Mouse (Mus musculus) intestine, embryonic 14.5 days (tissue): Measurements from ENCODE around the gene Gm20716. TPM values are rescaled to one million over a fixed set of nuclear protein-coding genes. Genes with fewer than 3 reads are reported as not detected.

Experiments used
- ATAC-seq: fragments of 200-750 bp; cut with Nextera tagmentation; replicated peaks from 2 replicates; pipeline ENCODE4 v1.8.0; 2017; ENCODE audit warnings: low read depth, moderate number of reproducible peaks, moderate TSS enrichment, moderate library complexity; ENCODE audit not compliant: low FRiP score, low TSS enrichment
- DNase-seq: peaks from one replicate; pipeline ENCODE4 v3.0.0-alpha.2; 2018; ENCODE audit warnings: low spot score
- H3K27ac ChIP-seq: fragments of 300-500 bp; sonication (generic); 2 replicates; pipeline ENCODE4 v1.5.1; 2014; ENCODE audit warnings: low read depth, mild to moderate bottlenecking, control low read depth
- H3K27me3 ChIP-seq: fragments of 300-500 bp; sonication (generic); replicated peaks from 2 replicates; pipeline ENCODE4 v1.6.1; 2014; ENCODE audit warnings: low read length, control low read depth; ENCODE audit not compliant: control insufficient read depth, insufficient read depth
- H3K36me3 ChIP-seq: fragments of 300-500 bp; sonication (generic); 2 replicates; pipeline ENCODE4 v1.6.1; 2014; ENCODE audit warnings: low read length, control low read depth; ENCODE audit not compliant: control insufficient read depth, insufficient read depth
- H3K4me1 ChIP-seq: fragments of 300-500 bp; sonication (generic); replicated peaks from 2 replicates; pipeline ENCODE4 v1.6.1; 2014; ENCODE audit warnings: low read length, control low read depth, mixed read lengths; ENCODE audit not compliant: control insufficient read depth, insufficient read depth
- H3K4me2 ChIP-seq: fragments of 300-500 bp; sonication (generic); 2 replicates; pipeline ENCODE4 v1.6.1; 2014; ENCODE audit warnings: low read length
- H3K4me3 ChIP-seq: fragments of 300-500 bp; sonication (generic); 2 replicates; pipeline ENCODE4 v1.5.1; 2014; ENCODE audit warnings: low read depth, low read length, control low read depth, mixed read lengths
- H3K9ac ChIP-seq: fragments of 300-500 bp; sonication (generic); 2 replicates; pipeline ENCODE4 v1.6.1; 2014; ENCODE audit warnings: mild to moderate bottlenecking, low read length
- H3K9me3 ChIP-seq: fragments of 300-500 bp; sonication (generic); 2 replicates; pipeline ENCODE4 v1.6.1; 2016; ENCODE audit warnings: low read length, control low read depth; ENCODE audit not compliant: control insufficient read depth
- WGBS: fragments of 180-500 bp; shearing (Covaris S2); extraction: QIAGEN DNeasy Blood & Tissue Kit; methylation state at CpG from one replicate; pipeline ENCODE4 v1.1.7; 2014; 5-methylcytosine and 5-hydroxymethylcytosine counted together
- polyA plus RNA-seq: library from polyadenylated mRNA; unstranded; fragments of >200 nt; fragmentation: Nextera tagmentation; extraction: Ambion mirVana; gene quantifications from 2 replicates; pipeline ENCODE4 v1.2.1, GENCODE M21; 2014

The Gm20716 gene
- polyA plus RNA-seq, 1 experiment from 2014 or later: 23.3 TPM

- Histone ChIP-seq H3K4me3 (no peak overlapping the region), H3K9ac (no peak overlapping the region), H3K27ac (no peak overlapping the region), H3K9me3 (no peaks in the 10 kb centered on the region), H3K36me3 (no peaks in the 10 kb centered on the region), H3K4me1 (no peaks in the 10 kb centered on the region), H3K4me2 (no peak overlapping the region), H3K27me3 (0 out of 2 replicates have a peak, but pooled peaks cover 6% of the 10 kb centered on the region)
- DNase-seq (no peak), ATAC-seq (0 out of 2 replicates have a peak, but pooled peaks have one; percentile 40)
These were observed 12.7 kb upstream of the Gm20716 start for GRCm38 (mm10) chr2:168242841-168243240.

- no peaks in the 10 kb centered on the region for H3K9me3 ChIP-seq
- DNase-seq (no peak), ATAC-seq (no peak)
- 84% methylated on average over 4 of the region's 4 CpGs for WGBS
- H3K36me3 ChIP-seq: 0 out of 2 replicates have a peak, but pooled peaks cover 5% of the 10 kb centered on the region
- no peaks in the 10 kb centered on the region for H3K4me1 ChIP-seq
- H3K9ac ChIP-seq: no peak overlapping the region
- no peak overlapping the region for H3K27ac ChIP-seq
- H3K27me3 ChIP-seq: 0 out of 2 replicates have a peak, but pooled peaks cover 6% of the 10 kb centered on the region
- H3K4me2 ChIP-seq: no peak overlapping the region
- H3K4me3 ChIP-seq: no peak overlapping the region
These were observed 8.2 kb upstream of the Gm20716 start for GRCm38 (mm10) chr2:168238335-168238734.

GRCm38 (mm10) chr2:168233286-168233685, 3.1 kb upstream of the Gm20716 start:
- H3K36me3 ChIP-seq: peaks cover 15% of the 10 kb centered on the region; the same call in 1 of the 2 replicates
- no peak overlapping the region for H3K27ac ChIP-seq
- H3K4me3 ChIP-seq: no peak overlapping the region
- 90% methylated on average over 5 of the region's 5 CpGs for WGBS
- no peak overlapping the region for H3K9ac ChIP-seq
- H3K4me2 ChIP-seq: no peak overlapping the region
- no peaks in the 10 kb centered on the region for H3K27me3 ChIP-seq
- H3K4me1 ChIP-seq: peaks cover 27% of the 10 kb centered on the region
- ATAC-seq (no peak), DNase-seq (no peak)
- H3K9me3 ChIP-seq: no peaks in the 10 kb centered on the region

GRCm38 (mm10) chr2:168231471-168231829, 1.3 kb upstream of the Gm20716 start:
- no peak for ATAC-seq
- Histone ChIP-seq H3K4me3 (peak overlapping the region; percentile 100), H3K9ac (peak overlapping the region; percentile 95), H3K4me1 (peaks cover 31% of the 10 kb centered on the region), H3K27me3 (no peaks in the 10 kb centered on the region), H3K9me3 (no peaks in the 10 kb centered on the region), H3K4me2 (peak overlapping the region; percentile 99), H3K36me3 (peaks cover 20% of the 10 kb centered on the region; the same call in 1 of the 2 replicates), H3K27ac (no peak overlapping the region)
- 58% methylated on average over 33 of the region's 33 CpGs for WGBS
- no peak for DNase-seq

- H3K9ac ChIP-seq: peak overlapping the region; percentile 95
- peaks cover 25% of the 10 kb centered on the region; the same call in 1 of the 2 replicates for H3K36me3 ChIP-seq
- H3K4me3 ChIP-seq: peak overlapping the region; percentile 100
- peaks cover 31% of the 10 kb centered on the region for H3K4me1 ChIP-seq
- no peaks in the 10 kb centered on the region for H3K9me3 ChIP-seq
- ATAC-seq (peak; percentile 65; the same call in 1 of the 2 replicates), DNase-seq (peak; percentile 61)
- no peaks in the 10 kb centered on the region for H3K27me3 ChIP-seq
- 2% methylated on average over 105 of the region's 105 CpGs for WGBS
- peak overlapping the region; percentile 82 for H3K27ac ChIP-seq
- peak overlapping the region; percentile 99 for H3K4me2 ChIP-seq
These were observed 758 bp upstream of the Gm20716 start for GRCm38 (mm10) chr2:168230773-168231470.

GRCm38 (mm10) chr2:168229116-168230025, 793 bp downstream of the Gm20716 start:
- WGBS: 20% methylated on average over 41 of the region's 41 CpGs
- DNase-seq: no peak
- Histone ChIP-seq H3K27ac (no peak overlapping the region; the same call in 1 of the 2 replicates), H3K4me1 (peaks cover 31% of the 10 kb centered on the region), H3K36me3 (peaks cover 40% of the 10 kb centered on the region), H3K9me3 (no peaks in the 10 kb centered on the region), H3K4me2 (peak overlapping the region; percentile 99), H3K4me3 (peak overlapping the region; percentile 100), H3K27me3 (no peaks in the 10 kb centered on the region), H3K9ac (peak overlapping the region; percentile 95)
- peak; percentile 13; the same call in 1 of the 2 replicates for ATAC-seq

GRCm38 (mm10) chr2:168223326-168223725, 6.8 kb downstream of the Gm20716 start:
- H3K36me3 ChIP-seq: peaks cover 78% of the 10 kb centered on the region
- H3K27me3 ChIP-seq: no peaks in the 10 kb centered on the region
- no peak overlapping the region for H3K4me2 ChIP-seq
- H3K9ac ChIP-seq: no peak overlapping the region
- no peaks in the 10 kb centered on the region for H3K9me3 ChIP-seq
- H3K27ac ChIP-seq: no peak overlapping the region
- H3K4me3 ChIP-seq: no peak overlapping the region
- DNase-seq (no peak), ATAC-seq (no peak)
- 0 out of 2 replicates have a peak, but pooled peaks cover 4% of the 10 kb centered on the region for H3K4me1 ChIP-seq
- WGBS: 87% methylated on average over 6 of the region's 6 CpGs

GRCm38 (mm10) chr2:168213788-168214397, 16.3 kb downstream of the Gm20716 start:
- H3K27ac ChIP-seq: no peak overlapping the region
- DNase-seq (no peak), ATAC-seq (no peak)
- no peak overlapping the region for H3K4me3 ChIP-seq
- H3K27me3 ChIP-seq: no peaks in the 10 kb centered on the region
- H3K36me3 ChIP-seq: peaks cover 93% of the 10 kb centered on the region
- no peak overlapping the region for H3K9ac ChIP-seq
- H3K9me3 ChIP-seq: no peaks in the 10 kb centered on the region
- 43% methylated on average over 5 of the region's 5 CpGs for WGBS
- no peak overlapping the region for H3K4me2 ChIP-seq
- H3K4me1 ChIP-seq: no peaks in the 10 kb centered on the region
